Mouse (Mus musculus) heart, embryonic 14.5 days (tissue): Measurements from ENCODE around the gene Nusap1. TPM values are rescaled to one million over a fixed set of nuclear protein-coding genes. Genes with fewer than 3 reads are reported as not detected.
"Not testable (repeated sequence)": the region's sequence is repeated elsewhere in the genome, so short reads cannot be mapped to it uniquely, and the experiment has no call there.

ENCODE experiments used
- ATAC-seq: fragments of 200-750 bp; cut with Nextera tagmentation; 2 replicates; pipeline ENCODE4 v1.8.0; 2017; ENCODE audit warnings: low read depth, moderate TSS enrichment; ENCODE audit not compliant: insufficient number of reproducible peaks, insufficient read depth, low FRiP score
- H3K27ac ChIP-seq, 2 experiments: fragments of 200-500 bp in 1 of 2; fragments of 300-500 bp in 1 of 2; sonication (generic) in 1 of 2; replicated peaks in 1 of 2; 2 replicates each; pipeline ENCODE4 v1.5.1; 2012 to 2014; ENCODE audit warnings: low read depth in 2 of 2, low read length in 2 of 2, control low read depth in 1 of 2, mild to moderate bottlenecking in 1 of 2, mixed read lengths in 1 of 2; ENCODE audit not compliant: control insufficient read depth in 1 of 2, insufficient read depth in 1 of 2
- H3K27me3 ChIP-seq: fragments of 300-500 bp; sonication (generic); 2 replicates; pipeline ENCODE4 v1.6.1; 2014; ENCODE audit warnings: mild to moderate bottlenecking, low read length, control low read depth; ENCODE audit not compliant: control insufficient read depth, insufficient read depth
- H3K36me3 ChIP-seq: fragments of 300-500 bp; sonication (generic); 2 replicates; pipeline ENCODE4 v1.6.1; 2014; ENCODE audit warnings: mild to moderate bottlenecking, control low read depth, low read length, mixed read lengths; ENCODE audit not compliant: control insufficient read depth, insufficient read depth
- H3K4me1 ChIP-seq, 2 experiments: fragments of 200-500 bp in 1 of 2; fragments of 300-500 bp in 1 of 2; sonication (generic) in 1 of 2; 2 replicates each; pipeline ENCODE4 v1.6.1; 2012 to 2014; ENCODE audit warnings: low read length in 2 of 2, control low read depth in 1 of 2, mixed read lengths in 1 of 2; ENCODE audit not compliant: control insufficient read depth in 2 of 2, insufficient read depth in 2 of 2
- H3K4me2 ChIP-seq: fragments of 300-500 bp; sonication (generic); 2 replicates; pipeline ENCODE4 v1.6.1; 2014; ENCODE audit warnings: mild to moderate bottlenecking, low read length
- H3K4me3 ChIP-seq, 2 experiments: fragments of 200-500 bp in 1 of 2; fragments of 300-500 bp in 1 of 2; sonication (generic) in 1 of 2; 2 replicates each; pipeline ENCODE4 v1.5.1; 2012 to 2014; ENCODE audit warnings: low read length in 2 of 2, mild to moderate bottlenecking in 2 of 2, control low read depth in 1 of 2, low read depth in 1 of 2, moderate library complexity in 1 of 2; ENCODE audit not compliant: control insufficient read depth in 1 of 2, insufficient read depth in 1 of 2
- H3K9ac ChIP-seq: fragments of 300-500 bp; sonication (generic); 2 replicates; pipeline ENCODE4 v1.6.1; 2014; ENCODE audit warnings: mild to moderate bottlenecking, low read length
- H3K9me3 ChIP-seq: fragments of 300-500 bp; sonication (generic); 2 replicates; pipeline ENCODE4 v1.6.1; 2016; ENCODE audit warnings: low read length, control low read depth; ENCODE audit not compliant: control insufficient read depth
- WGBS: fragments of 180-500 bp; shearing (Covaris S2); extraction: QIAGEN DNeasy Blood & Tissue Kit; methylation state at CpG from one replicate; pipeline ENCODE4 v1.1.7; 2014; 5-methylcytosine and 5-hydroxymethylcytosine counted together
- polyA plus RNA-seq: library from polyadenylated mRNA; unstranded; fragments of >200 nt; fragmentation: Nextera tagmentation; extraction: Ambion mirVana; gene quantifications from 2 replicates; pipeline ENCODE4 v1.2.1, GENCODE M21; 2014

Nusap1 gene
- polyA plus RNA-seq, 1 experiment from 2014 or later = 39.7 TPM

GRCm38 (mm10) chr2:119603909-119604308 is 14.2 kb upstream of the Nusap1 start:
- Histone ChIP-seq H3K9me3 (no peaks in the 10 kb centered on the region), H3K4me3 (no peak overlapping the region), H3K4me1 (peaks cover 0 to 28% of the 10 kb centered on the region in 2 experiments), H3K27me3 (no peaks in the 10 kb centered on the region), H3K27ac (no peak overlapping the region), H3K4me2 (no peak overlapping the region), H3K36me3 (peaks cover 97% of the 10 kb centered on the region), H3K9ac (no peak overlapping the region)
- ATAC-seq = no peak
- WGBS = 8% methylated on average over 2 of the region's 2 CpGs

- WGBS = 84% methylated on average over 6 of the region's 6 CpGs
- Histone ChIP-seq H3K27me3 (no peaks in the 10 kb centered on the region), H3K27ac (no peak overlapping the region), H3K9me3 (no peaks in the 10 kb centered on the region), H3K36me3 (peaks cover 97% of the 10 kb centered on the region), H3K4me2 (no peak overlapping the region), H3K4me1 (peaks cover 0 to 23% of the 10 kb centered on the region in 2 experiments; a peak in 3 of 4 replicates), H3K4me3 (no peak overlapping the region), H3K9ac (no peak overlapping the region)
- ATAC-seq = no peak
Observed at GRCm38 (mm10) chr2:119605361-119605973, 12.6 kb upstream of the Nusap1 start.

- Histone ChIP-seq H3K27me3 (no peaks in the 10 kb centered on the region), H3K9ac (no peak overlapping the region), H3K36me3 (peaks cover 93% of the 10 kb centered on the region), H3K9me3 (no peaks in the 10 kb centered on the region), H3K4me2 (no peak overlapping the region), H3K4me1 (peaks cover 0 to 13% of the 10 kb centered on the region in 2 experiments; a peak in 2 of 4 replicates), H3K4me3 (no peak overlapping the region), H3K27ac (no peak overlapping the region)
- no peak for ATAC-seq
- WGBS = 79% methylated on average over 4 of the region's 4 CpGs
Observed at GRCm38 (mm10) chr2:119607023-119607422, 11.1 kb upstream of the Nusap1 start.

- Histone ChIP-seq H3K9ac (peak overlapping the region; percentile 79), H3K9me3 (no peaks in the 10 kb centered on the region), H3K4me1 (peaks cover 2 to 24% of the 10 kb centered on the region in 2 experiments; a peak in 3 of 4 replicates), H3K4me2 (peak overlapping the region; percentile 86), H3K36me3 (peaks cover 8% of the 10 kb centered on the region; the same call in 1 of the 2 replicates), H3K27me3 (no peaks in the 10 kb centered on the region), H3K27ac (peak overlapping the region; percentile 48 to 63; a peak in 3 of 4 replicates), H3K4me3 (peak overlapping the region; percentile 89)
- no peak for ATAC-seq
- WGBS = under 1% methylated on average over 13 of the region's 13 CpGs
Observed at GRCm38 (mm10) chr2:119617841-119618198, 278 bp upstream of the Nusap1 start.

GRCm38 (mm10) chr2:119619002-119619401 is 904 bp downstream of the Nusap1 start:
- Histone ChIP-seq H3K4me2 (peak overlapping the region; percentile 76), H3K9ac (peak overlapping the region; percentile 73), H3K4me3 (peak overlapping the region; percentile 82 to 89), H3K4me1 (peaks cover 2 to 24% of the 10 kb centered on the region in 2 experiments; a peak in 3 of 4 replicates), H3K27ac (peak overlapping the region in 1 of 2 experiments; percentile 45; a peak in 1 of 4 replicates), H3K36me3 (peaks cover 11% of the 10 kb centered on the region)
- not testable (repeated sequence) for ATAC-seq, H3K27me3 ChIP-seq, H3K9me3 ChIP-seq
- 8% methylated on average over 6 of the region's 6 CpGs for WGBS

GRCm38 (mm10) chr2:119621302-119621701 is 3.2 kb downstream of the Nusap1 start:
- WGBS = 95% methylated on average over 2 of the region's 2 CpGs
- peak overlapping the region; percentile 11 for H3K4me2 ChIP-seq
- peaks cover 33% of the 10 kb centered on the region for H3K36me3 ChIP-seq
- H3K4me3 ChIP-seq = 0 out of 4 replicates have a peak overlapping the region, but pooled peaks of 1 of the 2 experiments have one; percentile 2
- H3K4me1 ChIP-seq = peaks cover 2 to 24% of the 10 kb centered on the region in 2 experiments; a peak in 3 of 4 replicates
- ATAC-seq = no peak
- no peaks in the 10 kb centered on the region for H3K27me3 ChIP-seq
- H3K27ac ChIP-seq = no peak overlapping the region
- H3K9ac ChIP-seq = no peak overlapping the region
- H3K9me3 ChIP-seq = no peaks in the 10 kb centered on the region

- ATAC-seq = no peak
- no peaks in the 10 kb centered on the region for H3K4me1 ChIP-seq
- no peak overlapping the region for H3K27ac ChIP-seq
- H3K4me3 ChIP-seq = no peak overlapping the region
- H3K4me2 ChIP-seq = no peak overlapping the region
- H3K9ac ChIP-seq = no peak overlapping the region
- H3K9me3 ChIP-seq = no peaks in the 10 kb centered on the region
- 91% methylated on average over 1 of the region's 1 CpGs for WGBS
- H3K27me3 ChIP-seq = no peaks in the 10 kb centered on the region
- H3K36me3 ChIP-seq = peaks cover 98% of the 10 kb centered on the region
Observed at GRCm38 (mm10) chr2:119636781-119637180, 18.7 kb downstream of the Nusap1 start.
